Mouse (Mus musculus) lung, adult 18-20 months (tissue): ENCODE measurements around the gene Npas4.

Experiments
- DNase-seq, 2 experiments: peaks; one replicate each; pipeline ENCODE4 v3.0.0; 2022; ENCODE audit warnings: mixed read lengths in 2 of 2

Gene Npas4

GRCm38 (mm10) chr19:4992371-4992770 lies 2.3 kb upstream of the Npas4 start:
- DNase-seq: no peak

- no peak for DNase-seq
Observed at GRCm38 (mm10) chr19:4990716-4991115, 600 bp upstream of the Npas4 start.

DNA sequence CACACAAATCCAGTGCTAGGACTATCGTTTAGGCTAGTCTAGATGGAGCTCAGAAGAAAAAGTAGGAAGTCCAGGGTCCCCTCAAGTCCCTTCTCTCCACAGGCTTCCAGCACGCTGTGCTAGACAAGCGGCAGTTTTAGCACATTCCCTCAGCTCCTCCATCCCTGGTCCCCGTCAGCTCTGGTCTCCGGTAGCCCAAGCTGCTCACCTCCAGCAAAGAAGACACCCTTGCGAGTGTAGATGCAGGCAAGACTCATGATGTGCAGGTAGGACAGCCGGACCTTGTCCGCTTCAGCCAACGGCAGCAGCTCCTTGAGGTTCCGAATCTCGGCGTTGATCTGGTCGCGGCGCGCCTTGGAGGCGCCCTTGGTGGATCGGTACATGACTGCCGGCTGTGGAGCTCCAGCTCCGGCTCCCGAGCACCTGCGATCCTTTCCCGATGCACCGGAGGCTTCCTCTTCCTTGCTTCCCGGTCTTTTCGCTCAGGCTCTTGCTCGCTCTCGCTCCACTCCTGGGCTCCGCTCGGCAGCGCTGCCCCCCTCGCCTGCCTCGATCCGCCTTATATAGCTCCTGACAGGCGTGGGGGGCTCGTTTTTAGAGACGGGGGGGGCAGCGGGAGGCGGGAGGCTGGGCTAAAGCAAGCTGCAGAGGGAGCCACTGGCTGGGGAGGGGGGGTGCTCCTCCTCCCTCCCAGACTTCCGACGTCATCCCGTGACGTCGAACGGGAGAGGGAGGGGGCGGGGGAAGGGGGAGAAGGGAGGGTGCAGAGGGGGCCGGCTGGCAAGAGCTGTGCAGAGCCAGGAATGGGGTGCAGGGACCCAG lies 471 bp downstream of the Npas4 start:
- no peak for DNase-seq

GRCm38 (mm10) chr19:4989013-4989412 lies 1.1 kb downstream of the Npas4 start:
- DNase-seq: peak; percentile 82 to 84

GRCm38 (mm10) chr19:4981767-4982166 lies 8.3 kb downstream of the Npas4 start:
- peak in 1 of 2 experiments; percentile 43 for DNase-seq

- no peak for DNase-seq
Observed at GRCm38 (mm10) chr19:4968236-4968635, 21.9 kb downstream of the Npas4 start.

DNA sequence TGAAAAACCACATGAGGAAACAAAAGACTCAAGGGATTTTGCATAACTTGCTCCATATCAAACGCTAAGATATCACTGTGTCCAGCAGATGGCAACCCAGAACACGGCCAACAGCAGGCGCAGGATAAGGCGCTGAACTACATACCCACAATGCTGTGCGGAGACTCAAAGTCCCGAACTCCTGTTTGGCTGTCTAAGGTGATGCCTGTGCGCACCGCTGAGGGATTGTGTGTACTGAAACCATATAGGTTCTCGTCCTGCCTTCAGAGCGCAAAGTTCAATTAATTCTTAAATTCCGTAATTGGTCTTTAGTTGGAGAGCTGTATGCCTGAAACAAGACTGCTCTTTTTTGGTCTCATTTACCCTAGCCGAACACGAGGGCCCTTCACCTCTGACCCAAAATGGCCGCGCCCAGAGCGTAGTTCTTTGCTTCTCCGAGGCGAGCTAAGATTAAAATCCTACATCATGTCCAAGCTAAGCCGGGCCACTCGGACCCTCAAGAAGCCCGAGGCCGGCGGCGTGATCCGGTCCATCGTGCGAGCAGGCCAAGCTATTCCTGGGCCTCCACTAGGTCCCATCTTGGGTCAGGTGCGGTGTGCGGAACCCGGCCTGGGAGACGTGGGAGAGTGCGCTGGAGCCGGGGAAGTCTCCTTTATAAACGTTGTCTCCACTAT lies 28.1 kb downstream of the Npas4 start, which contains the start of gene Mrpl11:
Mrpl11 (plus strand) TSS at position 220 of the 674 bp plus-strand sequence.
- DNase-seq: peak; percentile 91 to 94

- DNase-seq: peak in 1 of 2 experiments; percentile 26
Observed at GRCm38 (mm10) chr19:4948641-4949040, 41.5 kb downstream of the Npas4 start.

GRCm38 (mm10) chr19:4945540-4945939 lies 44.6 kb downstream of the Npas4 start:
- no peak for DNase-seq

GRCm38 (mm10) chr19:4943253-4943588 lies 46.9 kb downstream of the Npas4 start:
- peak in 1 of 2 experiments; percentile 70 for DNase-seq

DNA sequence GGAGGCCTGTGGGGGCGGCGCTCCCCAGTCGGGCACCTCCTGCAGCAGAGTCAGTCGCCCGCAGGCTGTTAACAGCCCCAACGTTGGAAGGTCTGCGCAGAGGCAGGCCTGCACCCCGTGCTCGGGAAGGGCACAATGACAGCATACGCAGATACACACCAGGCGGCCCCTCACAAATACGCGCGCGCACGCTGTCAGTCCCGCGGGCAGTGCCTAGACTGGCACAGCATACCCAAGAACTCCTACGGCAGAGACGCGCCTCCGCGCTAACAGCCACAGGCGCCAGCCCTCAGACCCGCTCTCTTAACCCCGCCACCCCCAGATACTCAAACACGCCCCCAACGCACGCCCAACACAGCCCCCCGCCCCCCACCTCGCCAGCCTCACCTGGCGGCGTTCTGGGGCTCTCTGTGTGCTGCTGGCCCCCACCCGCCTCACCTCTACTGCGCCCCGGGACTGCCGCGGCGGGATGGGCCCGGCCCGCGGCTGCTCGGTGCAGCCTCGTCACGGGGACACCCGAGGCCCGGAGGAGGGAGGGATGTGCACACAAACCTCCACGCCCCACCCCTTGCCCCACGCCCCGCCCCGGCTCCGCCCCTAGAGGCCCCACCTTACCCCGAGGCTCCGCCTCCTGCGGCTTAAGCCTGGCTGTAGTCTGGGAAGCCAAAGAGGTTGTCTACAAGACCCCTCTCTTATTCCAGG lies 47.4 kb downstream of the Npas4 start, which contains the start of gene Peli3:
Peli3 (minus strand) TSS at position 577 of the 702 bp plus-strand sequence.
- DNase-seq: peak; percentile 81 to 84

- DNase-seq: no peak
Observed at GRCm38 (mm10) chr19:4937444-4938310, 52.4 kb downstream of the Npas4 start.

GRCm38 (mm10) chr19:4936896-4937295 lies 53.2 kb downstream of the Npas4 start:
- DNase-seq: no peak
